Mouse (Mus musculus) stomach, embryonic 15.5 days (tissue): Measurements from ENCODE around the gene Dhdds. TPM values are rescaled to one million over a fixed set of nuclear protein-coding genes. Genes with fewer than 3 reads are reported as not detected.

Experiments used
- ATAC-seq: fragments of 200-750 bp; cut with Nextera tagmentation; 2 replicates; pipeline ENCODE4 v1.8.0; 2017; ENCODE audit warnings: low read depth, moderate number of reproducible peaks, moderate TSS enrichment; ENCODE audit not compliant: insufficient read depth, low FRiP score
- H3K27ac ChIP-seq: fragments of 300-500 bp; sonication (generic); 2 replicates; pipeline ENCODE4 v1.5.1; 2015; ENCODE audit warnings: mild to moderate bottlenecking, inconsistent platforms
- H3K27me3 ChIP-seq: fragments of 300-500 bp; sonication (generic); replicated peaks from 2 replicates; pipeline ENCODE4 v1.6.1; 2015; ENCODE audit warnings: inconsistent platforms
- H3K36me3 ChIP-seq: fragments of 300-500 bp; sonication (generic); 2 replicates; pipeline ENCODE4 v1.6.1; 2015; ENCODE audit warnings: inconsistent platforms
- H3K4me1 ChIP-seq: fragments of 300-500 bp; sonication (generic); 2 replicates; pipeline ENCODE4 v1.6.1; 2015; ENCODE audit warnings: inconsistent platforms
- H3K4me2 ChIP-seq: fragments of 300-500 bp; sonication (generic); 2 replicates; pipeline ENCODE4 v1.6.1; 2015; ENCODE audit warnings: mild to moderate bottlenecking, inconsistent platforms
- H3K4me3 ChIP-seq: fragments of 300-500 bp; sonication (generic); replicated peaks from 2 replicates; pipeline ENCODE4 v1.5.1; 2015; ENCODE audit warnings: inconsistent platforms
- H3K9ac ChIP-seq: fragments of 300-500 bp; sonication (generic); 2 replicates; pipeline ENCODE4 v1.6.1; 2015; ENCODE audit warnings: inconsistent platforms
- H3K9me3 ChIP-seq: fragments of 300-500 bp; sonication (generic); 2 replicates; pipeline ENCODE4 v1.6.1; 2016; ENCODE audit warnings: inconsistent platforms
- WGBS: fragments of 180-500 bp; shearing (Covaris S2); methylation state at CpG from one replicate; pipeline ENCODE4 v1.1.7; 2015; 5-methylcytosine and 5-hydroxymethylcytosine counted together
- polyA plus RNA-seq: library from polyadenylated mRNA; unstranded; fragments of >200 nt; fragmentation: Nextera tagmentation; extraction: Ambion mirVana; gene quantifications from 2 replicates; pipeline ENCODE4 v1.2.1, GENCODE M21; 2015

Dhdds gene
- polyA plus RNA-seq, 1 experiment from 2014 or later = 39.9 TPM

DNA sequence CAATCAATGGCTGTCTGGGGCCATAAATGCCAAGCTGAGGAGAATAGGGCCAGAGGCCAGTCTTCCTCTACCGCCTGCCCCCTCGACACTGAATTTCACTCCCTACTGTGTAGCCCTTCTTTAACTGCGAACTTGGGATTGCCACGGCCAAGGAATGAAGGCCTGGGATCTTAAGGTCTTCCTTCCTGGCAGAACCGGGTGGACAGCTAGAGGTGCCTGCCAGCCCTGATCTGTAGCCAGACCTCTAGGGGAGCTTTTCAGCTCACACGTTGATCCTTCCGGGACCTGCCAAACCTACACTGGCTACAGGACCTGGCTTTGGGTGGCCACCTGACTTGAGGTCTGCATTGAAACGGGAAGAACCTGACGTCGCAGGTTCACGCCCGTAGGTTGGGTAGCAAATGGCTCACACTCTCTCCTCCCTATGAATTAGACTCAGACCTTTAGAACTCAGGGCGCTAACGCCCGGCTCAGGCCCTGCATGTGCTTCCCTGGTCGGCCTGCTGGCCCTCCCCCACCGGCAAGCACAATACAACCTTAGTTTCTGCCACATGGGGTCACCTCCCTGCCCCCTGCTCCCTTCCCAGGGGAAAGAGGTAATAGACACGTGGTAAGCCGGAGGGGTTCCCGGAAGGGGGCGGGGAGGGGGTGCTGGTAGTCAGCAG is 16.6 kb upstream of the Dhdds start:
- peaks cover 40% of the 10 kb centered on the region for H3K27me3 ChIP-seq
- H3K4me2 ChIP-seq = peak overlapping the region; percentile 41
- no peak overlapping the region for H3K4me3 ChIP-seq
- H3K9ac ChIP-seq = no peak overlapping the region
- no peak for ATAC-seq
- WGBS = 6% methylated on average over 21 of the region's 21 CpGs
- H3K9me3 ChIP-seq = no peaks in the 10 kb centered on the region
- no peaks in the 10 kb centered on the region for H3K36me3 ChIP-seq
- H3K27ac ChIP-seq = no peak overlapping the region
- H3K4me1 ChIP-seq = peaks cover 23% of the 10 kb centered on the region

- H3K27me3 ChIP-seq = peaks cover 40% of the 10 kb centered on the region
- H3K9ac ChIP-seq = no peak overlapping the region
- H3K4me1 ChIP-seq = peaks cover 23% of the 10 kb centered on the region
- no peak for ATAC-seq
- no peaks in the 10 kb centered on the region for H3K36me3 ChIP-seq
- H3K4me3 ChIP-seq = no peak overlapping the region
- no peaks in the 10 kb centered on the region for H3K9me3 ChIP-seq
- no peak overlapping the region for H3K4me2 ChIP-seq
- 7% methylated on average over 8 of the region's 8 CpGs for WGBS
- H3K27ac ChIP-seq = no peak overlapping the region
Observed at GRCm38 (mm10) chr4:134016767-134017166, 16.0 kb upstream of the Dhdds start.

DNA sequence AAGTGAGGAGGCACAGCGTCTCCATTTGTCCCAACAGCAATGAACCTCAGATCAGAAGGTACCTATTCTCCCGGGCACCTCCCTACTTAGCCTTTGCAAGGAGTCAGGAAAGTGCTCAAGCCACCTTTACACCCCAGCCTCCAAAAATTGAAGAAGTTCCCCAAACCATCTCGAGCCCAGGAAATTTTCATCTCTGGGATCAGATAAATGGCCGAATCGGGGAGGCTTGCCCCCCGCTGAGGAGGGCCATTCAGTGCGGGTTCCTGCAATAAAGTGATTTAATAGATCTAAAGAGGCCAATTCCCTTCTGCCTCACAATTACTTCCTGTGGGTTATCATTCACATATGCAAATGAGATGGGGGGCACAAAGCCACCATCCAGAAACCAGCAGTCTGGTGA is 15.5 kb upstream of the Dhdds start:
- Histone ChIP-seq H3K4me1 (peaks cover 23% of the 10 kb centered on the region), H3K27me3 (peaks cover 40% of the 10 kb centered on the region), H3K36me3 (no peaks in the 10 kb centered on the region), H3K27ac (no peak overlapping the region), H3K9me3 (no peaks in the 10 kb centered on the region), H3K4me3 (no peak overlapping the region), H3K9ac (no peak overlapping the region), H3K4me2 (no peak overlapping the region)
- no peak for ATAC-seq
- 14% methylated on average over 7 of the region's 7 CpGs for WGBS

DNA sequence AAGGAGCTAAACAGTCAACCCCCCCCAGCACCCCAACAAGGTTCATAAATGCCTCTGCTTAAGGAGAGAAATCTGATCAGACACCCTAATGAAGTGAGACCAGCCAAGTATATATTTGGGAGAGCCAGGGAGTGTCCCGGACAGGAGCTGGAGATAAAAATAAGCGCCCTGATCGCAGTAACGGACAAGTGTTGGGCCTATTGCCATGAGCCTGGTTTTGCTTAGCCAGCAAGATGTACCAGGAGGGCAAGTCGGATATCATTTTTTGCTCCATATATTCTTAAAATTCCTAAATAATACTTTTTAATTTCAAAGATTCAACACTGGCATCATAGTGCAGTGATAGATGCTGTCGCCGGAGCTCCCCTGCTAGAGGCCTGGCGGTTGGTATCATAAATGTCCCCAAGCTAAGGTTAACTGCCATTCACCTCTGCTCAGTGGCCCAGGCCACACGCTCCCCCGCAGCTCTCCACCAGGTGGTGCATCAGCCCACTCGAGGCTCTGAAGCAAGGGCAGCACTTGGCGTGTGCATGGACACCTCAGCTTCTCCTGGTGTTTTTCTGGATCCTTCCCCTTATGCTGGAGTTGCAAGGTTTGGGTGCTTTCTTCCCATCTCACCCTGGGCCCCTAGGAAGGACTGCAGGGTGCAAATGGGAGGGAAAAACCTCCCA is 12.3 kb upstream of the Dhdds start:
- no peak overlapping the region for H3K4me3 ChIP-seq
- WGBS = 50% methylated on average over 12 of the region's 12 CpGs
- no peak for ATAC-seq

DNA sequence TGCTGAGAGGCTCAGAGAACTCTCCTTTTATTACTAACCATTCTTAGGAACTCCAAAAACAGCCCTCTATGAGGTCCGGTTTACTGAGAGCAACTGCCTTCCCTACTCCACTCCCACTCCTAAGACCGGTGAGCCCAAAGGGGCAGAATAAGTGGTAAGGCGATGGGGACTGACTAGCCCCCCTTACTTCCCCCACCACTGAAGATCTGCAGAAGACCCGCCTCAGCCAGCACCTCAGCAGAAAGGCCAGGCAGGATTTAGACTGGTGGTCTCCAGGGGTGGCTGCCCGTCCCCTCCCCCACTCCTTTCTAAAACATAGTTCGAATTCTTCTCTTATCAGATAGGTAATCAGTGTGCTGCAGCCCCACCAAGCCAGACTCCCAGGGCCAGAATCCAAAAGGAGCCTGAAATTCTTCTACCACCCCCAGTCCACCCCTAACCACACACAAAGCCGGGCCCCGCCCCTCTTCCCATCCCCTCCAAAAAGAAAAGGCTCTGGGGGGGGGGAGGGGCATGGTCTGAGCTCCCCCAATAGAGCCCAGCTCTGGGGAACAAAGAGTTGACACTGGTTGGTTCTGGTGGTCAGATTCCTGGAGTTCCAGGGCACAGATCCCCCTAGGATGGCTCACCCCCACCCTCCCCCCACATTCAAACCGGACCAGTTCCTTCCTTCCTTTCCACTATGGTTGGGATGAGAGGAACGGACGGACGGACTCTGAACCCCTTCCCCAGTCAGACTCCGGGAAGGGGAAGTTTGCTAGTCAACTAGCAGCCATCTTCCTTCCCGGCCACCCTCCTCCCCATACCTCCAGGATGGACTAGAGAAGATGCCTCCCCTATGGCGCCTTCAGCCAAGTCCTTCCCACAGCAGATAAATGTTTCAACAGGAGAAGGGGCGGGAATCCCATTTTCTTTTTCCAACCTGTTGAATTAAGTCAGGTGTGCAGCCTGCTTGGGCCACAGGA is 11.0 kb upstream of the Dhdds start:
- ATAC-seq = no peak
- H3K9ac ChIP-seq = no peak overlapping the region
- H3K27me3 ChIP-seq = peaks cover 6% of the 10 kb centered on the region; the same call in 1 of the 2 replicates
- no peaks in the 10 kb centered on the region for H3K9me3 ChIP-seq
- H3K27ac ChIP-seq = no peak overlapping the region
- H3K36me3 ChIP-seq = no peaks in the 10 kb centered on the region
- 13% methylated on average over 16 of the region's 16 CpGs for WGBS
- H3K4me1 ChIP-seq = peaks cover 2% of the 10 kb centered on the region; the same call in 1 of the 2 replicates
- H3K4me2 ChIP-seq = no peak overlapping the region
- H3K4me3 ChIP-seq = no peak overlapping the region

More for the DNA sequence above, 12.3 kb upstream of the Dhdds start:
- Histone ChIP-seq H3K27me3 (peaks cover 19% of the 10 kb centered on the region), H3K27ac (no peak overlapping the region), H3K9ac (no peak overlapping the region), H3K4me1 (peaks cover 13% of the 10 kb centered on the region), H3K9me3 (no peaks in the 10 kb centered on the region), H3K4me2 (no peak overlapping the region), H3K36me3 (no peaks in the 10 kb centered on the region)

DNA sequence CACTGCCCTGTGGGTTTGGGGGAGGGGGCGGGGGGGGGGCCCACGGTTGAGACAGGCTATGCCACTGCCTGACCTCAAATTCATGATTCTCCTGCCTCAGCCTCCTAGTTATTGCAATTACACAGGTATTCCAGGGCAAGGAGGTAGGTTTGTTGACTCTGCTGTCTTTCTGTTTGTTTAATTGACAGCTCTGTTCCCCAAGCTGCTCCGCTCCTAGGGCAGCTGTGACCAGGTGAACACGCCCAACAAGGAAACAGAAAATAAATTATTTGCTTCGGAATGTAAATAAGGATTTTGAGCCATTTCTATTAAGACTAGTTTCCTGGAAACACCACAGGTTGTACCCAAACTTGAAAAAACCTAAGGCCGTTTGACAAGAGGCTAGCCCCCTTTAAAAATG is 9.0 kb upstream of the Dhdds start:
- WGBS = 49% methylated on average over 6 of the region's 6 CpGs
- Histone ChIP-seq H3K4me3 (no peak overlapping the region), H3K27ac (peak overlapping the region; percentile 57; the same call in 1 of the 2 replicates), H3K9ac (no peak overlapping the region), H3K27me3 (no peaks in the 10 kb centered on the region), H3K9me3 (no peaks in the 10 kb centered on the region), H3K36me3 (no peaks in the 10 kb centered on the region), H3K4me2 (no peak overlapping the region), H3K4me1 (no peaks in the 10 kb centered on the region)
- ATAC-seq = peak; percentile 52; the same call in 1 of the 2 replicates

GRCm38 (mm10) chr4:134006845-134007244 is 6.1 kb upstream of the Dhdds start:
- Histone ChIP-seq H3K4me1 (no peaks in the 10 kb centered on the region), H3K27me3 (no peaks in the 10 kb centered on the region), H3K36me3 (no peaks in the 10 kb centered on the region), H3K4me3 (no peak overlapping the region), H3K4me2 (no peak overlapping the region), H3K27ac (no peak overlapping the region), H3K9ac (no peak overlapping the region), H3K9me3 (no peaks in the 10 kb centered on the region)
- 71% methylated on average over 3 of the region's 3 CpGs for WGBS
- no peak for ATAC-seq

GRCm38 (mm10) chr4:134005581-134006358 is 5.1 kb upstream of the Dhdds start:
- Histone ChIP-seq H3K9me3 (no peaks in the 10 kb centered on the region), H3K27me3 (no peaks in the 10 kb centered on the region), H3K9ac (no peak overlapping the region), H3K36me3 (no peaks in the 10 kb centered on the region), H3K4me3 (no peak overlapping the region), H3K4me1 (0 out of 2 replicates have a peak, but pooled peaks cover 3% of the 10 kb centered on the region), H3K27ac (no peak overlapping the region), H3K4me2 (no peak overlapping the region)
- no peak for ATAC-seq
- whole genome bisulfite sequencing = 81% methylated on average over 12 of the region's 12 CpGs

DNA sequence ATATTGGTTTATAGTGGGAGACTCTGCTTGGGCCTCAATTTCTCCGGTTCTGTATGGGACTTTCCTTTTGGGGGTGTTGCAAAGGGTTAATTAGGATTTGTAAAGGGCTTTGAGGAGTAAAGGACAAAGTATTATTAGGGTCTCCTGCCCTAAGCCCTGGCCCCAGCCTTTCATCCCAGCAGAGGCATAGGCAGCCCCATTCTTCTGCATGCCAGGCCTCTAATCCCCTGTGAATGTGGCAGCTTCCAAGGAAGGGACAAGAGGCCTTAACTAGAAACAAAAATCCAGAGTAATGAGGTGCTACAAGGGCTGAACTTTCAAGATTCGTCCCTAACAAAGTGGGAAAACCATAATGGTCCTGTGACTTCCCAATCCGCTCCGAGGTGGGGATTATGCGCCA is 2.2 kb upstream of the Dhdds start:
- Histone ChIP-seq H3K4me3 (no peak overlapping the region), H3K9me3 (no peaks in the 10 kb centered on the region), H3K4me2 (no peak overlapping the region), H3K4me1 (0 out of 2 replicates have a peak, but pooled peaks cover 8% of the 10 kb centered on the region), H3K36me3 (no peaks in the 10 kb centered on the region), H3K27ac (no peak overlapping the region), H3K9ac (no peak overlapping the region), H3K27me3 (no peaks in the 10 kb centered on the region)
- 72% methylated on average over 5 of the region's 5 CpGs for WGBS
- ATAC-seq = no peak

- Histone ChIP-seq H3K27ac (no peak overlapping the region), H3K4me3 (no peak overlapping the region), H3K36me3 (no peaks in the 10 kb centered on the region), H3K9ac (no peak overlapping the region), H3K27me3 (no peaks in the 10 kb centered on the region), H3K4me1 (0 out of 2 replicates have a peak, but pooled peaks cover 8% of the 10 kb centered on the region), H3K4me2 (no peak overlapping the region), H3K9me3 (no peaks in the 10 kb centered on the region)
- WGBS = 53% methylated on average over 4 of the region's 4 CpGs
- ATAC-seq = no peak
Observed at GRCm38 (mm10) chr4:134002246-134002645, 1.5 kb upstream of the Dhdds start.

- Histone ChIP-seq H3K9me3 (no peaks in the 10 kb centered on the region), H3K9ac (no peak overlapping the region), H3K36me3 (0 out of 2 replicates have a peak, but pooled peaks cover 3% of the 10 kb centered on the region), H3K27me3 (no peaks in the 10 kb centered on the region), H3K27ac (no peak overlapping the region), H3K4me1 (0 out of 2 replicates have a peak, but pooled peaks cover 8% of the 10 kb centered on the region), H3K4me2 (no peak overlapping the region), H3K4me3 (no peak overlapping the region)
- ATAC-seq = no peak
- 55% methylated on average over 10 of the region's 10 CpGs for WGBS
Observed at GRCm38 (mm10) chr4:134001710-134002109, 992 bp upstream of the Dhdds start.
